Mouse (Mus musculus) olfactory bulb, adult 2 months (tissue): ENCODE results near the gene Thap11. TPM values are rescaled to one million over a fixed set of nuclear protein-coding genes. Genes with fewer than 3 reads are reported as not detected.
A peak's percentile ranks its signal among the peaks of the same experiment; 100 is the strongest.

ENCODE experiments used
- H3K27ac ChIP-seq: fragments of 200-500 bp; 2 replicates; pipeline ENCODE4 v1.5.1; 2012; ENCODE audit warnings: low read depth, low read length; ENCODE audit not compliant: insufficient read depth
- H3K4me1 ChIP-seq: fragments of 200-500 bp; 2 replicates; pipeline ENCODE4 v1.6.1; 2012; ENCODE audit warnings: low read length; ENCODE audit not compliant: control insufficient read depth, insufficient read depth
- H3K4me3 ChIP-seq: fragments of 200-500 bp; 2 replicates; pipeline ENCODE4 v1.5.1; 2012; ENCODE audit warnings: mild to moderate bottlenecking, low read depth, low read length, moderate library complexity; ENCODE audit not compliant: insufficient read depth
- CTCF ChIP-seq: fragments of 200-500 bp; IDR thresholded peaks from 2 replicates; pipeline ENCODE4 v1.5.1; 2012; ENCODE audit warnings: low read depth, mild to moderate bottlenecking, low read length, moderate library complexity; ENCODE audit not compliant: insufficient read depth
- POLR2A ChIP-seq: fragments of 200-500 bp; IDR thresholded peaks from 2 replicates; pipeline ENCODE4 v1.6.1; 2012; ENCODE audit warnings: mild to moderate bottlenecking, low read depth, low read length, moderate library complexity; ENCODE audit not compliant: insufficient read depth
- WGBS: fragments of 180-500 bp; shearing (Covaris S2); methylation state at CpG from one replicate; pipeline ENCODE4 v1.1.7; 2018; 5-methylcytosine and 5-hydroxymethylcytosine counted together
- polyA plus RNA-seq: library from polyadenylated mRNA; stranded (reverse); fragments of >200 nt; gene quantifications from 2 replicates; pipeline ENCODE4 v1.2.4, GENCODE M21; 2012; ENCODE audit warnings: low replicate concordance; ENCODE audit not compliant: missing spikeins, insufficient read depth, insufficient read length

Gene Thap11
- polyA plus RNA-seq, 1 experiment: not detected

DNA sequence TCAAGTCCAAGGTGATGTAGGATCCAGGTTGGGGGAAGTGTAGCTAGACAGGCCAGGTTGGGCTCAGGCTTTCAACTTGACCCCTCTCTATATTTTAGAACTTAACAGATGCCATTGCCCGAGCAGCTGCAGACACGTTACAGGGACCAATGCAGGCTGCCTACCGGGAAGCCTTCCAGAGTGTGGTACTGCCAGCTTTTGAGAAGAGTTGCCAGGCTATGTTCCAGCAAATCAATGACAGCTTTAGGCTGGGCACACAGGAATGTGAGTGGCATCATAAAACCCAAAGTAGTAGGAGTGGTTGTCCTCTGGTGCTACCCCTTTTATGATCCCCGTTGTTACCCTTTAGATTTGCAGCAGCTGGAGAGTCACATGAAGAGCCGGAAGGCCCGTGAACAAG is 35.9 kb downstream of the Thap11 start:
- Histone ChIP-seq H3K4me3 (no peak overlapping the region), H3K27ac (no peak overlapping the region), H3K4me1 (peaks cover 12% of the 10 kb centered on the region)
- WGBS: 54% methylated on average over 6 of the region's 6 CpGs
- TF ChIP-seq POLR2A (no peak), CTCF (no peak)

DNA sequence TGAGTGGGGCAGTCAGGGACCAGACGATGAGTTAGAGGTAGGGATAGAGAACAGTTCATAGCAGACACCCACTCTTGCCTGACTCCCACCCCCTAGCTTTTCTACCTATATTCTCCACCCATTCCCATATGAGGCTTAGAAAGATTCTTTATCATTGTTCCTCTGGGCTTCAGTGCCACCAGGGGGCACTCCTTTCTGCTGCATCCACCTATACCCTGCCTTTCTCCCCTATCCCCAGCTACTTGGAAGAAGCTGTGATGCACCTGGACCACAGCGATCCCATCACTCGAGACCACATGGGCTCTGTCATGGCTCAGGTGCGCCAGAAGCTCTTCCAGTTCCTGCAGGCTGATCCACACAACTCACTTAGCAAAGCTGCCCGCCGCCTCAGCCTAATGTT is 37.5 kb downstream of the Thap11 start:
- TF ChIP-seq CTCF: no peak
- Histone ChIP-seq H3K4me3 (no peak overlapping the region), H3K27ac (no peak overlapping the region), H3K4me1 (peaks cover 12% of the 10 kb centered on the region)
- 77% methylated on average over 6 of the region's 6 CpGs for WGBS

DNA sequence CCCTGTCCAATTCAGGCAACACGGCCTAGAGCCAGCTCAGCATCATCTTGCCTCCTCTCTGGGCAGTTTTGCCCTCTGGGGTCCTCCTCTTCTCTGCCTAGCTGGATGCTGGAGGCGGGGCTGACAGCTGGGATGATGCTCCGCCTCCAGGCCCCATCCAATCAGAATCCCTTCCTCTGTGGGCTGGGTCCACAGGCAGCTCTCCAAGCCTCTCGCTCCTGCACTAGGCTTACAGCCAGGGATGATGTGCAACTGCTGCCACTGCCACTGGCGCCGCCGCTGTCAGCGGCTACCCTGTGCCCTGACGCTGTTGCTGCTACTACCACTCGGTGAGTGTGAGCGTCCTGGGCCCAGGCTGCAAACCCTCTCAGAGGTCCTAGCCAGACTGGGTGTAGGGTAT is 38.4 kb downstream of the Thap11 start, which contains the start of gene Nrn1l:
Gene Nrn1l (plus strand): TSS at position 229 of the 400 bp plus-strand sequence.
- Histone ChIP-seq H3K4me3 (peak within 1 kb of the TSS; percentile 7; the same call in 1 of the 2 replicates), H3K27ac (no peak within 1 kb of the TSS), H3K4me1 (peaks cover 12% of the 10 kb centered on the region)
- TF ChIP-seq CTCF: no peak
- TF ChIP-seq POLR2A: no peak
- WGBS: 13% methylated on average over 11 of the region's 11 CpGs

DNA sequence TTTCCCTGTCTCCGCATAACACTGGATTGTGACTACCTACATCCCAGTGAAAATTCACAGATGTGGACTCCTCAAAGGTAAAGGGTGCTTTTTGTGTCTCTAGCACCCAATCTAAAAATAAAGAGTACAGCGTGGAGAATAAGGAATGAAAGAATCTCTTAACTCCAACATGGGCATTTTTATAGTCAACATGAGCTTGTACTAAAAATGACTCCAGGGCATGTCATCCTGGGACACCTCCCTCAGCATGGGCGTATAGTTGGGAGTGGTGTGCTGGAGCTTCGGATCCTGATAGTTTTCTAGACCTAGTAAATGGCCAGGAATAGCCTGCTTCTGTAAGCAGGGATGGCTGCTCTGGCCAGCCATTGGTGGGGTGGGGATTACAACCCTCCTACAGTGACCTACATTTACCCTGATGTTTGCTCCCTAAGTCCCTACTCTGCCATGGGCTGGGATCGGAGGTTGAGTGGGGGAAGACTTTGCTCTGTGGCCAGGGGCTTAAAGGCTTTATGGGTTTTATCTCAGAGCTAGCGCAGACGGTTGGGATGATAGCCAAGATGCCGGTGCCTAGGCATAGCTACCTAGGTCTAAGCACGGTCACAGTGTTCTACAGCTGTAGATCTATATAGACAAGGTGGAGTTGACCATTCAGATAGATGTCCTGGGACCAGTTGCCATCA is 43.0 kb downstream of the Thap11 start:
- Histone ChIP-seq H3K4me3 (no peak overlapping the region), H3K4me1 (peaks cover 12% of the 10 kb centered on the region), H3K27ac (no peak overlapping the region)
- TF ChIP-seq POLR2A (no peak), CTCF (no peak)
- WGBS: 77% methylated on average over 9 of the region's 9 CpGs

DNA sequence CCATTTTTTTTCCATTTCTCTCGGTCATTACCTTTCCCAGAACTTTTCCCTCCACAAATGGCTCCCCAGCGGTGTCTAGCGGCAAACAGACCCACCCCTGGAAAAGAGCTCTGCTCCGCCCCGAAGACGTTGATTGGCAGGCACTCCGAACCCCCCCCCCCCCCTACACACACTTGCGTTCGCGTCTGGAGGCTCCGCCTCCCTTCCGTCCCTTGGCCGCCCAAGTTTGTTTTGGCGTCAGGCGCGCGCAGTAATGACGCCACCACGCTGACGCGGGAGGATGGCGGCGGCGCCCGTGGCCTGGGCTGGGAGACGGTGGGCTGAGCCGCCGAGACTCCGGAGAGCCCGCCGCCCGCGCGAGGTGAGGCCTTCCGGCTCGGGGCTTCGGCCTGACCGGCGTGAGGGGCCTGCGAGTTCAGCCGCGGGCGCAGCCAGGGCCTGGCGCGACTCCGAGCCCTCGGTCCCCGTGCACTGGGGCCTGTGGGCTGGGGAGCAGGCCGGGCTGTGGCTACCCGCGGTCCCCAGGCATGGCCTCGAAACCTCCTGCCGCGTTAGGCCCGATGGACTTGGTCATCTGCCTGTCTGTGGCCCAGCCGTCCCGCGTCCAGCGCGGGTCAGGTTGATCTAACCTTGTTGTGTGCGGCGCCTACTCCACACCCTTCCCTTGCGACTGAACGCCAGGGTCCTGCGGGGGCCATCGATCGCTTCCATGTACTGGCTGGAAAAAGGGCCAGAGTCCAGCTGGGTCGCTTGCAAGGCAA is 45.4 kb downstream of the Thap11 start, which contains the start of gene Pskh1:
Gene Pskh1 (plus strand): TSS at position 262 of the 761 bp plus-strand sequence.
- H3K4me3 ChIP-seq: peak within 1 kb of the TSS; percentile 97
- no peaks in the 10 kb centered on the region; the same call in 1 of the 2 replicates for H3K4me1 ChIP-seq
- WGBS: under 1% methylated on average over 68 of the region's 68 CpGs
- no peak for TF ChIP-seq CTCF
- peak; percentile 84 for TF ChIP-seq POLR2A
- H3K27ac ChIP-seq: peak within 1 kb of the TSS; percentile 85

DNA sequence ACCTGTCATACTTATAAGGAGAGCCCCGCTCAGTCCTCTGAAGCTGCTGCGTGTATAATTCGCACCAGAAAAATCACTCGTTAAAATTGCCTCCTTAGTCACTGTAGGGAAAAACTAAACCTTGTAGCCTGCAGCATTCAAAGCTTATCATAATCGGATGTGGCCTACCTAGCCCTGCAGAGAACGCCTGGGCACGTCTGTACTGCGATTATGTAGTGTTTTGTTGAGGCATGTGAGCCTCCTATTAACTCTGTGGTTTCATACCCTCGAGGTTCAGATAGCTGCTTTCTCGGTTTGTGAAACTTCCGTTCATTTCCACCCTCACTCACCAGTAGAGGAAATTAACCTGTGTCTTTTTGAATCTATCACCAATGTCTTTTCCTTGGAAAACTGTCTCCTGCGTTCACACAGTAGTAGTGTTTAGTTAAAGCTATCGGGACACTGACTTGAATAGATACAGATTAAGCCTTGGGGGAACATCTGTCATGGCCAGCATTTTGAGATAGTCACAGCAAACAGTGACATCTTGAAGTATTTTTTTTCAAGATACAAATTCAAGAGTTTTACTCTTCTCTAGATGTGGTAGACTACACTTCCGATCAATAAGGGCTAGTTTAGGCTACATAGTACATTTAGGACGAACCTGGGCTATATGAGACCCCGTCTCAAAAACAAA is 46.1 kb downstream of the Thap11 start:
- TF ChIP-seq CTCF (no peak), POLR2A (no peak)
- Histone ChIP-seq H3K27ac (0 out of 2 replicates have a peak overlapping the region, but pooled peaks have one; percentile 85), H3K4me3 (peak overlapping the region; percentile 97), H3K4me1 (no peaks in the 10 kb centered on the region; the same call in 1 of the 2 replicates)
- 28% methylated on average over 16 of the region's 16 CpGs for WGBS

Other genes with a start within 250 kb of the Thap11 start
- not detected in 2 replicates for gene Ripor1, start 249.9 kb upstream of the Thap11 start, polyA plus RNA-seq
- gene Ctcf, start 218.6 kb upstream of the Thap11 start, polyA plus RNA-seq: 898 TPM in 1 of 2 replicates, not detected in the other
- gene Agrp, start 217.7 kb upstream of the Thap11 start, polyA plus RNA-seq: not detected in 2 replicates
- 218 TPM in 1 of 2 replicates, not detected in the other for gene Carmil2, start 168.9 kb upstream of the Thap11 start, polyA plus RNA-seq
- not detected in 2 replicates for gene Acd, start 154.0 kb upstream of the Thap11 start, polyA plus RNA-seq
- gene Pard6a, start 154.0 kb upstream of the Thap11 start, polyA plus RNA-seq: not detected in 2 replicates
- not detected in 2 replicates for gene 4933405L10Rik, start 147.5 kb upstream of the Thap11 start, polyA plus RNA-seq
- gene Enkd1, start 146.9 kb upstream of the Thap11 start, polyA plus RNA-seq: not detected in 2 replicates
- not detected in 2 replicates for gene Gfod2, start 96.5 kb upstream of the Thap11 start, polyA plus RNA-seq
- not detected in 2 replicates for gene Ranbp10, start 27.8 kb upstream of the Thap11 start, polyA plus RNA-seq
- gene Tsnaxip1, start 27.4 kb upstream of the Thap11 start, polyA plus RNA-seq: not detected in 2 replicates
- gene Cenpt, start 1.9 kb upstream of the Thap11 start, polyA plus RNA-seq: not detected in 2 replicates
- gene Nutf2, start 5.4 kb downstream of the Thap11 start, polyA plus RNA-seq: not detected in 2 replicates
- gene Edc4, start 25.7 kb downstream of the Thap11 start, polyA plus RNA-seq: not detected in 2 replicates
- gene Nrn1l, start 38.4 kb downstream of the Thap11 start, polyA plus RNA-seq: not detected in 2 replicates
- gene Pskh1, start 45.3 kb downstream of the Thap11 start, polyA plus RNA-seq: not detected in 2 replicates
- not detected in 2 replicates for gene Ctrl, start 78.7 kb downstream of the Thap11 start, polyA plus RNA-seq
- not detected in 2 replicates for gene Psmb10, start 83.3 kb downstream of the Thap11 start, polyA plus RNA-seq
- gene Lcat, start 88.2 kb downstream of the Thap11 start, polyA plus RNA-seq: not detected in 2 replicates
- not detected in 2 replicates for gene Slc12a4, start 111.0 kb downstream of the Thap11 start, polyA plus RNA-seq
- not detected in 2 replicates for gene Dpep3, start 124.3 kb downstream of the Thap11 start, polyA plus RNA-seq
- gene Dus2, start 136.2 kb downstream of the Thap11 start, polyA plus RNA-seq: not detected in 2 replicates
- not detected in 2 replicates for gene Dpep2nb, start 150.8 kb downstream of the Thap11 start, polyA plus RNA-seq
- not detected in 2 replicates for gene Ddx28, start 156.8 kb downstream of the Thap11 start, polyA plus RNA-seq
- 102 and 111 TPM in 2 replicates for gene Nfatc3, start 203.7 kb downstream of the Thap11 start, polyA plus RNA-seq